Mouse (Mus musculus) liver, embryonic 11.5 days (tissue): ENCODE measurements around the gene Dscaml1. TPM values are rescaled to one million over a fixed set of nuclear protein-coding genes. Genes with fewer than 3 reads are reported as not detected.

Source experiments
- ATAC-seq: fragments of 200-750 bp; cut with Nextera tagmentation; replicated peaks from 2 replicates; pipeline ENCODE4 v1.8.0; 2017; ENCODE audit warnings: moderate number of reproducible peaks, mild to moderate bottlenecking, moderate TSS enrichment, moderate library complexity; ENCODE audit not compliant: low FRiP score
- DNase-seq: peaks from one replicate; pipeline ENCODE4 v3.0.0-alpha.2; 2017; ENCODE audit warnings: low spot score
- H3K27ac ChIP-seq: fragments of 300-500 bp; sonication (generic); 2 replicates; pipeline ENCODE4 v1.5.1; 2014; ENCODE audit warnings: mild to moderate bottlenecking, low read depth, low read length, control low read depth
- H3K27me3 ChIP-seq: fragments of 300-500 bp; sonication (generic); replicated peaks from 2 replicates; pipeline ENCODE4 v1.6.1; 2014; ENCODE audit warnings: low read length, mixed read lengths; ENCODE audit not compliant: control insufficient read depth, insufficient read depth
- H3K36me3 ChIP-seq: fragments of 300-500 bp; sonication (generic); 2 replicates; pipeline ENCODE4 v1.6.1; 2014; ENCODE audit warnings: mild to moderate bottlenecking, low read length, moderate library complexity, mixed read lengths; ENCODE audit not compliant: control insufficient read depth, insufficient read depth
- H3K4me1 ChIP-seq: fragments of 300-500 bp; sonication (generic); replicated peaks from 2 replicates; pipeline ENCODE4 v1.6.1; 2014; ENCODE audit warnings: low read length, mixed read lengths; ENCODE audit not compliant: control insufficient read depth, insufficient read depth
- H3K4me2 ChIP-seq: fragments of 300-500 bp; sonication (generic); 2 replicates; pipeline ENCODE4 v1.6.1; 2014; ENCODE audit warnings: mild to moderate bottlenecking, control low read depth, moderate library complexity
- H3K4me3 ChIP-seq: fragments of 300-500 bp; sonication (generic); 2 replicates; pipeline ENCODE4 v1.5.1; 2014; ENCODE audit warnings: low read depth, low read length, control low read depth
- H3K9ac ChIP-seq: fragments of 300-500 bp; sonication (generic); 2 replicates; pipeline ENCODE4 v1.6.1; 2014; ENCODE audit warnings: low read depth, low read length, control low read depth
- H3K9me3 ChIP-seq: fragments of 300-500 bp; sonication (generic); 2 replicates; pipeline ENCODE4 v1.6.1; 2016; ENCODE audit warnings: low read length, inconsistent platforms, mixed read lengths; ENCODE audit not compliant: control insufficient read depth
- WGBS: fragments of 180-500 bp; shearing (Covaris S2); extraction: QIAGEN DNeasy Blood & Tissue Kit; methylation state at CpG from one replicate; pipeline ENCODE4 v1.1.7; 2014; 5-methylcytosine and 5-hydroxymethylcytosine counted together
- polyA plus RNA-seq: library from polyadenylated mRNA; unstranded; fragments of >200 nt; fragmentation: Nextera tagmentation; extraction: Ambion mirVana; gene quantifications from 2 replicates; pipeline ENCODE4 v1.2.1, GENCODE M21; 2014

Dscaml1 gene
- polyA plus RNA-seq, 1 experiment from 2014 or later: 0.27 TPM

DNA sequence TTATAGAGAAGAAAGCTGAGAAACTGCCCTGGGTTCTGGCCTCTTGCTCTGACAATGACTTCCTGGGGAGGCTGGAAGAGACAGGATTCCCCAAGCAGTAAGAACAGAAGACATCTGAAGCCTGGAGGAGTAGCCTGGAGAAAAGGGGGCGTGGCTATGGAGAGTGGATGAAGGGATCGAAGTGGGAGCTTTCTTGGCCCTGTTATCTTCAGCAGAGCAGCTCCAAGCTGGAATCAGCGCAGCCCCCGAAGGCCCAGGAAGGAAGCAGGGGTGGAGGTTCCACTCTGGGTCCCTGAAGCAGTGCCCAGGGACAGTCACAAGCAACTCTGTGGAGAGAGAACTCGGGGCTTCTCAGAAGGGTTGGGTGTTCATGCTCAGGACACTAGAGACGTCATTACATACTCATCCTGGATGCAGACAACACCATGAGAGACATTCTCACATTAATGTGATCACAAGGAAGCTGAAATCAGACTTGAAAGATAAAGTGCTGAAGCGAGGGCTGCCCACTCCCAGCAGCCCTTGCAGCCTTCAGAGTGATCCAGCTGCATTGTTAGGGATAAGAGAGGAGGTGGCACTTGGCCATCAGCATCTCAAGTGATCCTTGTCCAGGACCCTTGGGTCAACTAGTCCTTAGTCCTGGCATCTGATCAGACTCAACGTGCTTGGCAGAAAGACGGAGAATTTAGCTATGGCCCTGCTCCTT, 146.5 kb downstream of the Dscaml1 start:
- H3K9me3 ChIP-seq: no peaks in the 10 kb centered on the region
- no peak overlapping the region for H3K9ac ChIP-seq
- no peak overlapping the region for H3K27ac ChIP-seq
- DNase-seq (no peak), ATAC-seq (no peak)
- no peaks in the 10 kb centered on the region for H3K4me1 ChIP-seq
- H3K36me3 ChIP-seq: no peaks in the 10 kb centered on the region
- 30% methylated on average over 9 of the region's 9 CpGs for WGBS
- no peaks in the 10 kb centered on the region for H3K27me3 ChIP-seq
- no peak overlapping the region for H3K4me2 ChIP-seq
- no peak overlapping the region for H3K4me3 ChIP-seq

DNA sequence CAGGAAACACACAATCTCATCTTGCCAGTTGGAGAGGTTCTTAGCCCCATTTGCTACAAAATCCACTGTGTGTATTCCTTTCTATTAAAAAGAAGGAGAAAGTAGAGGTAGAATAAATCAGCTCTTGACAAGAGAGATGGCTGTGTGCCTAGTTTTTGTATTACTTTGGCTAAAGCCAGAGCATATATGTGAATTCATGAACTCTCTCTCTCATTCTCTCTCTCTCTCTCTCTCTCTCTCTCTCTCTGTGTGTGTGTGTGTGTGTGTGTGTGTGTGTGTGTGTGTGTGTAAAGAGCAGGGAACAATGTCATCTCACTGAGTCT, 147.0 kb downstream of the Dscaml1 start:
- Histone ChIP-seq H3K4me2 (no peak overlapping the region), H3K27me3 (no peaks in the 10 kb centered on the region), H3K9me3 (no peaks in the 10 kb centered on the region), H3K9ac (no peak overlapping the region), H3K27ac (no peak overlapping the region), H3K4me3 (no peak overlapping the region), H3K4me1 (no peaks in the 10 kb centered on the region), H3K36me3 (no peaks in the 10 kb centered on the region)
- no peak for DNase-seq
- ATAC-seq: no peak

DNA sequence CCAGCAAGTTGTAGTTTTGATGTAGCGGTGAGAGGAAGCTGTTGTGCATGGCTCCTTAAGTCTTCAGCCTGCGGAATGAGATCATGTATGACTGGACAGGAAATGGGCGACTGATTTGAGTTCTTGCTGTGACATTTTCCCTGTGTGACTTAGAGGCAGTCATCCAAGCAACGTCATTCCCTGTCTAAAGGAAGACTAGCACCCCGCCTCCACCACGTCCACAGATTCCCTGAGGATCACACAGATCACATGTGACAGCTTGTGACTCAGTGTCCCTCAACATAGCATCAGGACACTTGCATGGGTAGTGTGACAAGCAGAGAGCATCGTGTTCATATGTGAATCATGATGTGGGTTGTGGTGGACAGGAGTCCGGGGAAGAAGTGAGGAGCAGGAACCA, 147.6 kb downstream of the Dscaml1 start:
- no peak for DNase-seq
- WGBS: 74% methylated on average over 8 of the region's 8 CpGs

DNA sequence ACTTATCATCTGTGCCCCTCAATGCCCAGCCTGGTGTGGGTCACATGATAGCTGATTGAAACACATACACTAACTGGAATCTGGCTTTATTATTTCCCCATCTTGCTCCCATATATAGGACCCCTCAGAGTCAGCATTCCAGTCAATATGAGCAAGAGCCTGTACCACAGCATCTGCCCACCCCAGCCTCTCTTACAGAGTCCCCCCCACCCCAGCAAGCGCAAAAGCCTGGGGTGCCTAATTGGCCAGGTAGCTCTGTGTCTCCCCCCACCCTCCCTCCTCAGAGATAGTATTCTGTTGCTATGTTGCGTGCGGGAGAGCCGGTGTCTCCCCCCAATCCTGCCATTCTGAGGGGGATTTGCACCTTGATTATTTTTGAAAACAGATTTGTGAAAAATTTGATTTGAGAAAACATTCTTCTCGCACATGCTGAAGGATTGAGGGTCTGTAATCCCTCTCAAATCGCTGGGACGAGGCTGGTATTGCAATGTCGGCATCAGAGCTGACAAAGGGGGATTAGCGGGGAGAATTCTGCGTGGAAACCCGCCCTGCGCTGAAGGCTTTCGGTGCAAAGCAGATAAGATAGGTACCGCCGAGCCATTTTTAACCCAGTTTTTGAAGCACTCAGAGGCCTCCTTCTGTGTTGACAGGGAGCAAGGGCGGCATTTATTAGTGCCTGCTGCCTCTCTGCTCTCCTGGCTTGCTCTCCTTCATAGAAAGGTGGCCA, 153.8 kb downstream of the Dscaml1 start:
- Histone ChIP-seq H3K9me3 (no peaks in the 10 kb centered on the region), H3K4me3 (no peak overlapping the region), H3K27ac (no peak overlapping the region), H3K36me3 (no peaks in the 10 kb centered on the region), H3K4me2 (no peak overlapping the region), H3K27me3 (no peaks in the 10 kb centered on the region), H3K4me1 (no peaks in the 10 kb centered on the region), H3K9ac (no peak overlapping the region)
- DNase-seq (no peak), ATAC-seq (no peak)
- WGBS: 54% methylated on average over 16 of the region's 16 CpGs

More for the DNA sequence above, 147.6 kb downstream of the Dscaml1 start:
- Histone ChIP-seq H3K27me3 (no peaks in the 10 kb centered on the region), H3K27ac (no peak overlapping the region), H3K4me1 (no peaks in the 10 kb centered on the region), H3K9ac (no peak overlapping the region), H3K36me3 (no peaks in the 10 kb centered on the region), H3K4me2 (no peak overlapping the region), H3K4me3 (no peak overlapping the region), H3K9me3 (no peaks in the 10 kb centered on the region)
- no peak for ATAC-seq

DNA sequence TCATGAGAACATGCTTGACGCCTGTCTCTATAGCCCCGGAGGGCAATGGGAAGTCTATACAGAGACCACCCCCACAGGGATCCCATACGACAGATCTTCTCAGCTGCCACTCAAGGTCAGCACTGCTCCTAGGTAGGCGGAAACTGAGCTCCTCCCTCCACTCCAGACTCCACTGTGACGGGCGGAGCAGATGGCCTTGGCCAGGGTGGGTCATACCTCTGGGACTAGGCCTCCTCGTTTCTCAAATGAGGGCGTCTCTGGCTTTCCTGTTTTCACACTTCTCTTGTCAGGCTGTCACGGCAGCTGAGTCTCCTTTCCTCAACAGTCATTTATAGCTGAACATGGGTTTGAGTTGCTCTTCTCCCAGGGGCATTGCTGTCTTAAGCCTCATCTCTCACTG, 160.0 kb downstream of the Dscaml1 start:
- no peak for ATAC-seq

DNA sequence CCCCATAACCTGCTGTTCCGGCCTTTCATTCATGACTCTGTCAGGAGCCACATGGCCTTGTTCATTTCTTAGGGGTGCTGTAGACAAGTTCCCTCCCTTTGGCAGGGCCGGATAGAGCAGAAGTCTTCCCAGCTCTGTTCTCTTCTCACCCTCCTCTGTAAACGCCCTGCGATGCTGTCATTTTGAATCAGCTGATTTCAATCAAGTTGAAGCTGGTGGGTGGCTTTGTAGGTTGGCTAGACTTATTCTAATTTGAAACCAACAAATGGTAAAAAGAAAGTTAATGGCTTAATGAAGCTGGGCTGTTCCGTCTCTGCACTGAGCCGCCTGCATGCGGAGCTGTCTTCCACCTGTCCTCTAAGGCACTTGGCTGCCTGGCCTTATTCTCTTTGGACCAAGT, 161.3 kb downstream of the Dscaml1 start:
- Histone ChIP-seq H3K4me3 (no peak overlapping the region), H3K4me2 (no peak overlapping the region), H3K9me3 (no peaks in the 10 kb centered on the region), H3K27ac (no peak overlapping the region), H3K36me3 (no peaks in the 10 kb centered on the region), H3K4me1 (no peaks in the 10 kb centered on the region), H3K9ac (no peak overlapping the region), H3K27me3 (no peaks in the 10 kb centered on the region)
- 90% methylated on average over 7 of the region's 7 CpGs for WGBS
- no peak for DNase-seq
- no peak for ATAC-seq

More for the DNA sequence above, 160.0 kb downstream of the Dscaml1 start:
- no peaks in the 10 kb centered on the region for H3K36me3 ChIP-seq
- DNase-seq: no peak
- no peaks in the 10 kb centered on the region for H3K4me1 ChIP-seq
- no peak overlapping the region for H3K9ac ChIP-seq
- 61% methylated on average over 9 of the region's 9 CpGs for WGBS
- no peak overlapping the region for H3K4me3 ChIP-seq
- H3K27me3 ChIP-seq: no peaks in the 10 kb centered on the region
- no peaks in the 10 kb centered on the region for H3K9me3 ChIP-seq
- no peak overlapping the region for H3K27ac ChIP-seq
- no peak overlapping the region for H3K4me2 ChIP-seq

DNA sequence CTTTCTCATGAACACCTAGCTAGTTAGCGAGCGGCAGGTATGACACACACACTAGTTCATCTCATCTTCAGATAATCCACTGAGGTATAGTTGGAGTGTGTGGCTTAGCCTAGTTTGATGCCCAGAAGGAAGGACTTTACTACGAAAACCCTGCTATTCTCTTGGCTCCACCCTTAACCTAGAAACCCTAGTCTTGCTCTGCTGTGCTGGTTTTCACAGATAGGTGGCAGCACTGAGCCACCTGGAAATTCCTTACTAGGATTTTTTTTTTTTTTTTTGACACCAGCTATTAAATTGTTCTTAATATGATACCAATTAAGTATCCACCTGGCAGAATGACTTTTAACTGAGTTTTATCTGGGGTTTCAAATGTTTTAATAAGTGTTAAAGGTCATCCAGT, 163.4 kb downstream of the Dscaml1 start:
- H3K27me3 ChIP-seq: no peaks in the 10 kb centered on the region
- H3K4me3 ChIP-seq: no peak overlapping the region
- DNase-seq (no peak), ATAC-seq (no peak)
- no peak overlapping the region for H3K4me2 ChIP-seq
- no peak overlapping the region for H3K27ac ChIP-seq
- no peaks in the 10 kb centered on the region for H3K36me3 ChIP-seq
- no peaks in the 10 kb centered on the region for H3K9me3 ChIP-seq
- H3K9ac ChIP-seq: no peak overlapping the region
- no peaks in the 10 kb centered on the region for H3K4me1 ChIP-seq
- 81% methylated on average over 3 of the region's 3 CpGs for WGBS

DNA sequence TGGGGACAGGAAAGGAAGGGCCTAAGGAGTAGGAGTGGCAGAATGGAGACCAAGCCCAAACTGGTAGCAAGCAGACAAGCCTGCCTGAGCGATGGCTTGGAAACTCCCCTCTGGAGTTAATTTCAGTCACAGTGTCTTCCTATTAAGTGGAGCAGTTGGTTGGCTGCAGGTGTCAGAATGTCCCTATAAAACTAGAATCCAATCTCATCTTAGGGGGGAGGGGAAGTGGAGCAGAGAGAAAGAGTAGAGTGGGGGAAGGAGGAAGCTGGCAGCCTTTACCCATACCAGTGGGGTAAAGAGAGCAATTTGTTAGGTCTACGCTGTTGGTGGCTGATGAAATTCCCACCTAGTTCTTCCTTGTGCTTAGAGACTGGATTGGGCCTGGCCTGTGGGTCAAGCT, 164.6 kb downstream of the Dscaml1 start:
- DNase-seq: no peak
- no peak overlapping the region for H3K27ac ChIP-seq
- H3K4me1 ChIP-seq: no peaks in the 10 kb centered on the region
- no peaks in the 10 kb centered on the region for H3K27me3 ChIP-seq
- H3K4me2 ChIP-seq: no peak overlapping the region
- H3K9me3 ChIP-seq: no peaks in the 10 kb centered on the region
- ATAC-seq: no peak
- H3K9ac ChIP-seq: no peak overlapping the region
- 88% methylated on average over 2 of the region's 2 CpGs for WGBS
- H3K36me3 ChIP-seq: no peaks in the 10 kb centered on the region
- no peak overlapping the region for H3K4me3 ChIP-seq

DNA sequence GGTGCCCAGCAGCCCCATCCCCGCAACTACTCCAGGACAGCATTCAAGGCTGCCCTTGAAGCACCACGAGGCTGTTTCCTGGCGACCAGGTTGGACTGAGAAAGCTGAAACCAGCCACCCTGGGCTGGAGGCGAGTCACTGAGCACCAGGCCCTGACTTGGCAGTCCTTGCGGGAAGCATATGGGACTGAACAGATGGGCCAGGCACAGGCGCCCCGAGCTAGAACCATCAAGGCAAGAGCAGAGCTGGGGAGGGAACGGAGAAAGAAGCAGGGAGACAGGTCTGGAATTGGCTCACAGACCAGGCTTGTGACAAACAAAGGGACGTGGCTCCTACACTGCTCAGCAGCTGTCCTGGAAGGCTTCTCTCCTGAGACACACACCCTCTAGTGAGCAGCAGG, 165.9 kb downstream of the Dscaml1 start:
- Histone ChIP-seq H3K9ac (no peak overlapping the region), H3K9me3 (no peaks in the 10 kb centered on the region), H3K4me2 (no peak overlapping the region), H3K4me1 (no peaks in the 10 kb centered on the region), H3K27ac (no peak overlapping the region), H3K27me3 (no peaks in the 10 kb centered on the region), H3K36me3 (no peaks in the 10 kb centered on the region), H3K4me3 (no peak overlapping the region)
- WGBS: 68% methylated on average over 9 of the region's 9 CpGs
- ATAC-seq (no peak), DNase-seq (no peak)
